Mouse (Mus musculus): Measurements from ENCODE around the gene Gm11627.

GRCm38 (mm10) chr11:102610260-102610659 is 31.0 kb upstream of the Gm11627 start:
- TF ChIP-seq REST (IDR thresholded peaks at IDR 0.05; ENCODE audit: insufficient read depth, insufficient read length) (no peak), POLR2A (IDR thresholded peaks at IDR 0.05; ENCODE audit: insufficient read length, low read depth) (no peak), MAX (IDR thresholded peaks at IDR 0.05; ENCODE audit: low read depth) (no peak), USF1 (IDR thresholded peaks at IDR 0.05; ENCODE audit: low read depth) (no peak), MYOG (IDR thresholded peaks at IDR 0.05; ENCODE audit: control insufficient read depth in 1 of 3, insufficient read depth in 1 of 3, insufficient read length in 2 of 3, low read depth in 2 of 3) (no peak), SRF (IDR thresholded peaks at IDR 0.05; ENCODE audit: control insufficient read depth, insufficient read length, low read depth) (no peak), E2F4 (IDR thresholded peaks at IDR 0.05; ENCODE audit: insufficient read depth) (no peak), POLR2AphosphoS2 (IDR thresholded peaks at IDR 0.05; ENCODE audit: insufficient read length, low read depth) (no peak), TCF12 (IDR thresholded peaks at IDR 0.05; ENCODE audit: insufficient read depth, poor library complexity, severe bottlenecking) (no peak), CEBPB (IDR thresholded peaks at IDR 0.05; ENCODE audit: insufficient read depth, poor library complexity, severe bottlenecking) (no peak), MYOD1 (IDR thresholded peaks at IDR 0.05; ENCODE audit: control insufficient read depth in 1 of 3, insufficient read length in 2 of 3, low read depth in 2 of 3) (no peak), TCF3 (IDR thresholded peaks at IDR 0.05; ENCODE audit: insufficient read length, low read depth) (no peak)

Data from myocyte (in vitro differentiated cells).